Mouse (Mus musculus) stomach, embryonic 14.5 days (tissue): Measurements from ENCODE around the gene Sdhc. TPM values are rescaled to one million over a fixed set of nuclear protein-coding genes. Genes with fewer than 3 reads are reported as not detected.

Experiments
- ATAC-seq: fragments of 200-750 bp; cut with Nextera tagmentation; 2 replicates; pipeline ENCODE4 v1.8.0; 2017; ENCODE audit warnings: low read depth, moderate TSS enrichment; ENCODE audit not compliant: insufficient number of reproducible peaks, insufficient read depth, low FRiP score
- H3K27ac ChIP-seq: fragments of 300-500 bp; sonication (generic); 2 replicates; pipeline ENCODE4 v1.5.1; 2014; ENCODE audit warnings: mild to moderate bottlenecking, low read length, moderate library complexity, mixed read lengths
- H3K27me3 ChIP-seq: fragments of 300-500 bp; sonication (generic); 2 replicates; pipeline ENCODE4 v1.6.1; 2014; ENCODE audit warnings: low read length, control low read depth, mixed read lengths; ENCODE audit not compliant: control insufficient read depth, insufficient read depth
- H3K36me3 ChIP-seq: fragments of 300-500 bp; sonication (generic); 2 replicates; pipeline ENCODE4 v1.6.1; 2014; ENCODE audit warnings: mild to moderate bottlenecking, control low read depth, low read length, moderate library complexity, mixed read lengths; ENCODE audit not compliant: control insufficient read depth, insufficient read depth
- H3K4me1 ChIP-seq: fragments of 300-500 bp; sonication (generic); 2 replicates; pipeline ENCODE4 v1.6.1; 2014; ENCODE audit warnings: low read length, control low read depth, mixed read lengths; ENCODE audit not compliant: control insufficient read depth, insufficient read depth
- H3K4me2 ChIP-seq: fragments of 300-500 bp; sonication (generic); replicated peaks from 2 replicates; pipeline ENCODE4 v1.6.1; 2014; ENCODE audit warnings: low read depth, low read length, control low read depth
- H3K4me3 ChIP-seq: fragments of 300-500 bp; sonication (generic); 2 replicates; pipeline ENCODE4 v1.5.1; 2014; ENCODE audit warnings: low read depth, low read length, control low read depth
- H3K9ac ChIP-seq: fragments of 300-500 bp; sonication (generic); replicated peaks from 2 replicates; pipeline ENCODE4 v1.6.1; 2014; ENCODE audit warnings: low read depth, mild to moderate bottlenecking, control low read depth, low read length, moderate library complexity, mixed read lengths
- H3K9me3 ChIP-seq: fragments of 300-500 bp; sonication (generic); 2 replicates; pipeline ENCODE4 v1.6.1; 2016; ENCODE audit warnings: low read depth, low read length, control low read depth; ENCODE audit not compliant: control insufficient read depth
- WGBS: fragments of 180-500 bp; shearing (Covaris S2); extraction: QIAGEN DNeasy Blood & Tissue Kit; methylation state at CpG from one replicate; pipeline ENCODE4 v1.1.7; 2014; 5-methylcytosine and 5-hydroxymethylcytosine counted together
- polyA plus RNA-seq: library from polyadenylated mRNA; unstranded; fragments of >200 nt; fragmentation: Nextera tagmentation; extraction: Ambion mirVana; gene quantifications from 2 replicates; pipeline ENCODE4 v1.2.1, GENCODE M21; 2014

The Sdhc gene
- polyA plus RNA-seq, 1 experiment from 2014 or later, result 311 TPM

GRCm38 (mm10) chr1:171103179-171103840, 47.1 kb downstream of the Sdhc start:
- no peaks in the 10 kb centered on the region for H3K36me3 ChIP-seq
- H3K27ac ChIP-seq, result no peak overlapping the region
- no peaks in the 10 kb centered on the region for H3K9me3 ChIP-seq
- no peak; the same call in 1 of the 2 replicates for ATAC-seq
- H3K4me2 ChIP-seq, result peak overlapping the region; percentile 59
- H3K4me3 ChIP-seq, result peak overlapping the region; percentile 59
- peaks cover 9% of the 10 kb centered on the region; the same call in 1 of the 2 replicates for H3K4me1 ChIP-seq
- WGBS, result 8% methylated on average over 10 of the region's 10 CpGs
- H3K27me3 ChIP-seq, result no peaks in the 10 kb centered on the region
- no peak overlapping the region for H3K9ac ChIP-seq

DNA sequence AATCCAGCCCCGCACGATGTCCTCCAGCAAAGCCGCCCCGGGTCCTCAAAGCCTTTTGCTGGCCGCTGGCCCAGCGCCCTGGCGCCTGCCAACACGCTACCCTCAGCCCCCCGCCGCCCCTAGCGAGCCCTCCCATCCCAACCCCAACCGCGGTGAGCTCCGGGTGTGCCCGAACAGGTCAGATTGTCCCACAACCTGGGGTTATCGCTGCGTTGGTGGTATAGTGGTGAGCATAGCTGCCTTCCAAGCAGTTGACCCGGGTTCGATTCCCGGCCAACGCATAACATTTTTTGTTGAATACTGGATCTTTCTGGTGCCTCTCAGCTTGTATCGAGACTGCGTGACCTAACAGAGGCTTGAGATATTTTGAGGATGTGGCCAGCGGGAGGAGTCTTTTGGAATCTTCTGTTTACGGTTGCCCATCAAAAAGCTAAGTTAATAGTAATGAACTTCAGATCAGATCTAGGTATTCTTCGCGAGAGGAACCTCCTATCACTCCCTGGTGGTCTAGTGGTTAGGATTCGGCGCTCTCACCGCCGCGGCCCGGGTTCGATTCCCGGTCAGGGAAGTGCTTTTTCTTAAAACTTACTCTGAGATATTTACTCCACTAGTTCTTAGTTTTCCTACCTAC, 47.7 kb downstream of the Sdhc start:
- H3K4me3 ChIP-seq, result peak overlapping the region; percentile 59
- ATAC-seq, result peak; percentile 91
- peaks cover 9% of the 10 kb centered on the region; the same call in 1 of the 2 replicates for H3K4me1 ChIP-seq
- H3K27me3 ChIP-seq, result no peaks in the 10 kb centered on the region
- peak overlapping the region; percentile 48; the same call in 1 of the 2 replicates for H3K27ac ChIP-seq
- 0 out of 2 replicates have a peak overlapping the region, but pooled peaks have one; percentile 25 for H3K9ac ChIP-seq
- 0% methylated on average over 35 of the region's 35 CpGs for WGBS
- H3K4me2 ChIP-seq, result peak overlapping the region; percentile 59
- H3K9me3 ChIP-seq, result no peaks in the 10 kb centered on the region
- no peaks in the 10 kb centered on the region for H3K36me3 ChIP-seq

- Histone ChIP-seq H3K9me3 (no peaks in the 10 kb centered on the region), H3K9ac (0 out of 2 replicates have a peak overlapping the region, but pooled peaks have one; percentile 25), H3K4me1 (peaks cover 9% of the 10 kb centered on the region; the same call in 1 of the 2 replicates), H3K27ac (peak overlapping the region; percentile 48; the same call in 1 of the 2 replicates), H3K4me3 (peak overlapping the region; percentile 59), H3K27me3 (no peaks in the 10 kb centered on the region), H3K4me2 (peak overlapping the region; percentile 56), H3K36me3 (no peaks in the 10 kb centered on the region)
- peak; percentile 73 for ATAC-seq
- under 1% methylated on average over 40 of the region's 40 CpGs for WGBS
Measured at GRCm38 (mm10) chr1:171101733-171102546, 48.5 kb downstream of the Sdhc start.

DNA sequence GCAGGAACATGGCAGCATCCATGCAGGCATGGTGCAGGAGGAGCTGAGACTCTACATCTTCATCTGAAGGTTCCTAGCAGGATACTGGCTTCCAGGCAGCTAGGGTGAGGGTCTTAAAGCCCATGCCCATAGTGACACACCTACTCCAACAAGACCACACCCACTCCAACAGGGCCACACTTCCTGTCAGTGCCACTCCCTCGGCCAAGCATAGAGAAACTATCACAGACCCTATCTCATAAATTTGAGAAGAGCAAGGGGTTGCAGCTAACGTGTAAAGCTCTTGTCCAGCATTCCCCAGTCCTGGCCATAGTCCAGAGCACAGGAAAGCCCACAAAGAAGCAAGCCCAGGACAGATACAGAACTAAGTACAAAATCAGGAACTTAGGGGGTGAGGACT, 49.4 kb downstream of the Sdhc start:
- Histone ChIP-seq H3K27me3 (no peaks in the 10 kb centered on the region), H3K4me1 (peaks cover 12% of the 10 kb centered on the region; the same call in 1 of the 2 replicates), H3K27ac (no peak overlapping the region), H3K36me3 (no peaks in the 10 kb centered on the region), H3K4me2 (no peak overlapping the region), H3K4me3 (no peak overlapping the region), H3K9me3 (no peaks in the 10 kb centered on the region), H3K9ac (no peak overlapping the region)
- 60% methylated on average over 2 of the region's 2 CpGs for WGBS
- ATAC-seq, result no peak

DNA sequence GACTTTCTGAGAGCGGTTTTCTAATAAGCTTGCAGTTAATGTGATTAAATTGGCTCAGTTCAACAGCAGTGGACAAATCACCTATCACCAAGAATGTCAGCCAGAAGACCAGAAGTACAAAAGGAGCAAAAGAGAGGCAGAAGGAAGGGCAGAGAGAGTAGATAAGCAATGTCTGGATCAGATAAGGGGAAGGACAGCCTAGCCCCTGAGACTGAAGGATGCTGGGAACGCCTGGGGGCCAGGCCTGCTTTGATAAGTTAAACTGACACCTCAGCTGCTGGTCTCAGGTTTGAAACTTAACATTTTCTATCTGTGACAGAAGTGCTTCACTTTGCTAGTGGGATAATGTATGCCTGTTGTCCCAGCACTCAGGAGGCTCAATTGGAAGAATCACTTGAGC, 52.8 kb downstream of the Sdhc start:
- H3K27ac ChIP-seq, result no peak overlapping the region
- no peak overlapping the region for H3K9ac ChIP-seq
- no peak overlapping the region for H3K4me3 ChIP-seq
- no peak for ATAC-seq
- no peaks in the 10 kb centered on the region for H3K36me3 ChIP-seq
- H3K9me3 ChIP-seq, result no peaks in the 10 kb centered on the region
- 50% methylated on average over 2 of the region's 2 CpGs for WGBS
- no peak overlapping the region for H3K4me2 ChIP-seq
- 0 out of 2 replicates have a peak, but pooled peaks cover 2% of the 10 kb centered on the region for H3K4me1 ChIP-seq
- no peaks in the 10 kb centered on the region for H3K27me3 ChIP-seq

DNA sequence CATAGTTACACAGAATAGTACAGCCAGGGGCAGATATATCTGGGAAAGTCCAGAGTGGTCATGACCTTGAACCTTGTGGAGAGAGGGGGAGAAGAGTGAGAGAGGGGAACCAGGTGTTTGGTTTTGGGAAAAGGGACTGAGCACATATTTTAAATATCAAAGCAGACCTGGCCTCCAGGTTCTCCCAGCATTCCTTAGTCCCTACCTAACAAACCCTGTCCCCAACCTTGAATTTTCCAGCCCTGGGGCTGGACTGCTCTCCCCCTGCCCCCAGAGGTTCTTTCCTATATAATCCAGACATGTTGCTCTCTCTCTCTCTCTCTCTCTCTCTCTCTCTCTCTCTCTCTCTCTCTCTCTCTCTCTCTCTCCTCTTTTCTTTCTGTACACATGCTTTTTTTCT, 53.3 kb downstream of the Sdhc start:
- no peak for ATAC-seq
- peak overlapping the region; percentile 59; the same call in 1 of the 2 replicates for H3K27ac ChIP-seq
- no peaks in the 10 kb centered on the region for H3K9me3 ChIP-seq

DNA sequence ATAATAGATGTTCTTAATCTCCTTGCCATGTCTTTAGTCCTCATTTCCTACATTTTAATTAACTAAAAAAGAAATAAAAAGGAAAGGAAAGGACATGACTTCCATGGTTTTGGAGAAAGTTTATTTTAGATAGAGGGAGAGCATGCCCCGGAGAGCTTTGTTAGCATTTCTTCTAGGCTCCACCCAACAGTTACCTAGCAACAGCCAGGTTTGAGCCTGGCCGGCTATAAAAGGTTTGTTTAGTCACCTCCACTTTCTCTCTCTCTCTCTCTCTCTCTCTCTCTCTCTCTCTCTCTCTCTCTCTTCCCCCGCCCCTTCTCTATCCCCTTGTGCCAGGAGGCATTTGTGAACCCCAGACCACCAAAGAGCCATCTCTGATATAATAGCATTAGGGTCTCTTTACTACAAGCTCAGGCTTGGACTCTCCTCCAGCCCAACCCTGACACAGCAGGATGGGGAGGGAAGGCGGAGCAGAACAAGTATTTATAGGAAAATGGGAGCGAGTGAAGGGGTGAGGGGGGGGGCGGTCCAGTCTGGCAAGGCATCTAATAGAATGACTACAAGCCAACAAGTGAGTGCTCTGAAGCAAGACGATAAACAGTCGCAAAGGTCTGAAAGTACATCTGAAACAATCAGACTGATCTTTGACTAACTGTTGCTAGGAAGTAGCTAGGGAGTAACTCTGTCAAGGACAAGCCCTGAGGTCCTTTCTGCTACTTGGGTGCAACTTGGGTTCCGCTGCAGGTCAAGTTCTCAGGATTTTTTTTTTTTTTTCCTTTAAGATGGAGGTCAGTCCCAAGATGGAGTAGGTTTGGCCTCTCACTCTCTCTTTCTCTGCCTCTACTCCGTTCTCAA, 54.1 kb downstream of the Sdhc start:
- H3K9ac ChIP-seq, result no peak overlapping the region
- H3K9me3 ChIP-seq, result no peaks in the 10 kb centered on the region
- H3K4me3 ChIP-seq, result no peak overlapping the region
- peak overlapping the region; percentile 24; the same call in 1 of the 2 replicates for H3K4me2 ChIP-seq
- WGBS, result 15% methylated on average over 10 of the region's 10 CpGs
- peak overlapping the region; percentile 59 for H3K27ac ChIP-seq
- peak; percentile 80 for ATAC-seq
- no peaks in the 10 kb centered on the region for H3K36me3 ChIP-seq
- no peaks in the 10 kb centered on the region for H3K27me3 ChIP-seq
- H3K4me1 ChIP-seq, result 0 out of 2 replicates have a peak, but pooled peaks cover 2% of the 10 kb centered on the region

More for the DNA sequence above, 53.3 kb downstream of the Sdhc start:
- 0 out of 2 replicates have a peak, but pooled peaks cover 2% of the 10 kb centered on the region for H3K4me1 ChIP-seq
- no peak overlapping the region for H3K9ac ChIP-seq
- H3K4me2 ChIP-seq, result no peak overlapping the region
- no peaks in the 10 kb centered on the region for H3K27me3 ChIP-seq
- H3K36me3 ChIP-seq, result no peaks in the 10 kb centered on the region
- H3K4me3 ChIP-seq, result no peak overlapping the region
